Mouse (Mus musculus) spleen, adult 12 weeks (tissue): ENCODE measurements around the gene Lrrc4.

Source experiments
- DNase-seq: peaks from one replicate; pipeline ENCODE4 v3.0.0; 2022; ENCODE audit warnings: low spot score

The Lrrc4 gene

GRCm38 (mm10) chr6:28823802-28824201 is 7.7 kb downstream of the Lrrc4 start:
- DNase-seq, result no peak

- DNase-seq, result no peak
These were observed 8.2 kb downstream of the Lrrc4 start for GRCm38 (mm10) chr6:28823375-28823774.

- DNase-seq, result no peak
These were observed 9.3 kb downstream of the Lrrc4 start for GRCm38 (mm10) chr6:28822296-28822695.

GRCm38 (mm10) chr6:28819509-28820358 is 11.8 kb downstream of the Lrrc4 start:
- DNase-seq, result no peak

- DNase-seq, result no peak
These were observed 14.5 kb downstream of the Lrrc4 start for GRCm38 (mm10) chr6:28817039-28817438.

GRCm38 (mm10) chr6:28814895-28815294 is 16.7 kb downstream of the Lrrc4 start:
- no peak for DNase-seq

- no peak for DNase-seq
These were observed 18.5 kb downstream of the Lrrc4 start for GRCm38 (mm10) chr6:28813057-28813456.

GRCm38 (mm10) chr6:28804751-28805150 is 26.8 kb downstream of the Lrrc4 start:
- no peak for DNase-seq

GRCm38 (mm10) chr6:28803678-28804279 is 27.8 kb downstream of the Lrrc4 start:
- no peak for DNase-seq

GRCm38 (mm10) chr6:28800976-28801375 is 30.6 kb downstream of the Lrrc4 start:
- DNase-seq, result no peak

GRCm38 (mm10) chr6:28799818-28800217 is 31.7 kb downstream of the Lrrc4 start:
- no peak for DNase-seq

- DNase-seq, result no peak
These were observed 35.6 kb downstream of the Lrrc4 start for GRCm38 (mm10) chr6:28795792-28796515.

GRCm38 (mm10) chr6:28795380-28795779 is 36.2 kb downstream of the Lrrc4 start:
- no peak for DNase-seq

- no peak for DNase-seq
These were observed 39.7 kb downstream of the Lrrc4 start for GRCm38 (mm10) chr6:28791809-28792208.

GRCm38 (mm10) chr6:28791183-28791582 is 40.4 kb downstream of the Lrrc4 start:
- no peak for DNase-seq

GRCm38 (mm10) chr6:28789685-28790084 is 41.9 kb downstream of the Lrrc4 start:
- DNase-seq, result no peak

- DNase-seq, result no peak
These were observed 44.4 kb downstream of the Lrrc4 start for GRCm38 (mm10) chr6:28787133-28787532.

GRCm38 (mm10) chr6:28785770-28786169 is 45.8 kb downstream of the Lrrc4 start:
- no peak for DNase-seq

GRCm38 (mm10) chr6:28783953-28784352 is 47.6 kb downstream of the Lrrc4 start:
- DNase-seq, result no peak

- DNase-seq, result no peak
These were observed 48.4 kb downstream of the Lrrc4 start for GRCm38 (mm10) chr6:28783082-28783647.

GRCm38 (mm10) chr6:28781696-28782095 is 49.9 kb downstream of the Lrrc4 start:
- DNase-seq, result no peak

GRCm38 (mm10) chr6:28771331-28771730 is 60.2 kb downstream of the Lrrc4 start:
- DNase-seq, result no peak
